Mouse (Mus musculus) hindbrain, embryonic 10.5 days (tissue): ENCODE measurements at regions not wholly inside any gene's neighbourhood (a gene's known extent, or its start where the extent isn't known, plus 50 kb on each side); places are given as distances from the start of the nearest gene placed in this dataset.
"Not testable (repeated sequence)": the region's sequence is repeated elsewhere in the genome, so short reads cannot be mapped to it uniquely, and the experiment has no call there.

Experiments used
- DNase-seq: peaks from one replicate; pipeline ENCODE4 v3.0.0-alpha.2; 2017; ENCODE audit warnings: low spot score
- H3K27ac ChIP-seq: fragments of 300-500 bp; sonication (generic); 2 replicates; pipeline ENCODE4 v1.5.1; 2016; ENCODE audit warnings: mild to moderate bottlenecking, moderate library complexity
- H3K27me3 ChIP-seq: fragments of 300-500 bp; sonication (generic); 2 replicates; pipeline ENCODE4 v1.6.1; 2016; ENCODE audit warnings: mild to moderate bottlenecking; ENCODE audit not compliant: poor library complexity, insufficient read depth, severe bottlenecking
- H3K36me3 ChIP-seq: fragments of 300-500 bp; sonication (generic); 2 replicates; pipeline ENCODE4 v1.6.1; 2016; ENCODE audit warnings: mild to moderate bottlenecking, moderate library complexity
- H3K4me1 ChIP-seq: fragments of 300-500 bp; sonication (generic); replicated peaks from 2 replicates; pipeline ENCODE4 v1.6.1; 2016; ENCODE audit warnings: mild to moderate bottlenecking
- H3K4me3 ChIP-seq: fragments of 300-500 bp; sonication (generic); 2 replicates; pipeline ENCODE4 v1.5.1; 2016; ENCODE audit warnings: mild to moderate bottlenecking, moderate library complexity
- H3K9me3 ChIP-seq: fragments of 300-500 bp; sonication (generic); 2 replicates; pipeline ENCODE4 v1.6.1; 2016; ENCODE audit warnings: mild to moderate bottlenecking, moderate library complexity
- WGBS: fragments of 180-500 bp; shearing (Covaris S2); methylation state at CpG from one replicate; pipeline ENCODE4 v1.1.7; 2016; 5-methylcytosine and 5-hydroxymethylcytosine counted together

- no peaks in the 10 kb centered on the region for H3K27me3 ChIP-seq
- no peaks in the 10 kb centered on the region for H3K9me3 ChIP-seq
- H3K36me3 ChIP-seq = no peaks in the 10 kb centered on the region
- no peak for DNase-seq
- 88% methylated on average over 6 of the region's 6 CpGs for WGBS
- no peak overlapping the region for H3K27ac ChIP-seq
- no peak overlapping the region for H3K4me3 ChIP-seq
- H3K4me1 ChIP-seq = no peaks in the 10 kb centered on the region
Observed at GRCm38 (mm10) chr14:54021443-54021842, 232.5 kb downstream of the Dad1 start.

- DNase-seq = no peak
- H3K27ac ChIP-seq = no peak overlapping the region
- H3K9me3 ChIP-seq = no peaks in the 10 kb centered on the region
- H3K27me3 ChIP-seq = no peaks in the 10 kb centered on the region
- no peaks in the 10 kb centered on the region for H3K36me3 ChIP-seq
- WGBS = 90% methylated on average over 10 of the region's 10 CpGs
- H3K4me3 ChIP-seq = no peak overlapping the region
- H3K4me1 ChIP-seq = no peaks in the 10 kb centered on the region
Observed at GRCm38 (mm10) chr14:54014628-54015027, 239.3 kb downstream of the Dad1 start.

DNA sequence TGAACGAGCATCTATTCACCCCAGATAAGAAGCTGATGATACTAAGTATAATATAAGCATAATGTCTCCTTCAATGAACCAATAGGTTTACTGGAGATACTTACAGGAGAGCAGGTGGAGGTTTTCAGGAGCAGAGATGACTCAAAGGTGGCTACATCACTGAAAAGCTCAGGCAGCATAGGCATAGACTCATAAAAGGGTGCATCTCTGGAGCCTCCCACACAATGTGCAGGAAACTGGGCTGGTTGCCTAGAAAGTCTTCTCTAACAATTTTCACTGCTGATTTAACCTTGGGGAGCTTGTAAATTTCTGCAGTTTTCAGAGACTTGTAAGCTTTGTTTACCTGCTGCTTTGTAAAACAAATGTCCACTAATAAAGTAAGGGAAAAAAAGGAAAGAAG lies 251.8 kb downstream of the Dad1 start:
- Histone ChIP-seq H3K4me1 (no peaks in the 10 kb centered on the region), H3K27ac (no peak overlapping the region), H3K36me3 (no peaks in the 10 kb centered on the region), H3K27me3 (no peaks in the 10 kb centered on the region), H3K9me3 (no peaks in the 10 kb centered on the region), H3K4me3 (no peak overlapping the region)
- no peak for DNase-seq
- WGBS = 84% methylated on average over 1 of the region's 1 CpGs

DNA sequence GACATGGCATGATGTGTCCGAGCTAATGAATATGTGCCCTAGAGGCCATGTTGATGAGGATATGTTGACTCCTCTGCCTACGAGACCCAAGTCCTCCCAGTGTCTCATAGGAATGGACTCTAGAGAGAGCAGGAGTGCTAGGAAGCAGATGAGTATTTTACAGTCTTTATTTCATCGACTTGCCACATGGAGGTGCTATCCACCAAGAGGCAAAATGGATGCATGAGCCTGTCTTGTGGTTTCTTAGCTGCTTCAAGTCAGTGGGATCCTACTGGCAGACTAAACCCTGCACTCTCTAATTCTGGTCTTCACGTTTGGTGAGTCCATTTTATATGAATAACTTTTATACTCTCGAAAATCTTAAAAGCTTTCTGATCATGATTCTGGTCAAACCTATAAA lies 253.4 kb downstream of the Dad1 start:
- Histone ChIP-seq H3K4me3 (no peak overlapping the region), H3K4me1 (no peaks in the 10 kb centered on the region), H3K27ac (no peak overlapping the region), H3K36me3 (no peaks in the 10 kb centered on the region), H3K9me3 (no peaks in the 10 kb centered on the region), H3K27me3 (no peaks in the 10 kb centered on the region)
- 79% methylated on average over 5 of the region's 5 CpGs for WGBS
- DNase-seq = no peak

- no peak for DNase-seq
- 71% methylated on average over 2 of the region's 2 CpGs for WGBS
- Histone ChIP-seq H3K9me3 (no peaks in the 10 kb centered on the region), H3K36me3 (no peaks in the 10 kb centered on the region), H3K4me3 (no peak overlapping the region), H3K27me3 (no peaks in the 10 kb centered on the region), H3K27ac (no peak overlapping the region), H3K4me1 (peaks cover 14% of the 10 kb centered on the region)
Observed at GRCm38 (mm10) chr14:53993427-53993826, 260.5 kb downstream of the Dad1 start.

DNA sequence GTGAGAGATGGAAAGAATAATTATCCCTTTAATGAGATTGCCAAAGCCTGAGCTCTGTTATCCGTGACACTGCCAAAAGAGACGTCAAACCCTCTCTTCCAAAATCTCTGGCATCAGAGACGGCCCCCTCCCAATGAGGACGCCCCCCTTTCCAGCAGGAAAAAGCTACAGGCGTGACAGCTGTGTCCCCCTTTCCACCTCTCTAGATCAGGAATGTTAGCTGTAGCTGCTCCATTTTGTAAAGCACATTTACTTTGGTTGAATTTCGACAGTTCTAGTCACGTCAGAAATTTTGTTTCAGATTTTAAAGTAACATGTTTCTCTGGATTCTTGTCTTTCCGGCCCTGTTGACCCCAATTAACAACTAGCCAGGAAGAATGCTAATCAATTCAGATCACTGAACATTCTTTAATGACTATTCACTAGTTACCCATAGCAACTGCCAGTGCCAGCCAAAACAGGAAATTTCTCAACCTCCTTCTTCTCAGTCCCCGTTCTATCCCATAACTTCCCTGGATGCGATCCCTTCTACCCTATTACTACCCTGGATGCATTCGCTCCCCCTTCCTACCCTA lies 261.1 kb downstream of the Dad1 start:
- Histone ChIP-seq H3K36me3 (no peaks in the 10 kb centered on the region), H3K27ac (no peak overlapping the region), H3K4me1 (peaks cover 14% of the 10 kb centered on the region), H3K4me3 (no peak overlapping the region), H3K9me3 (no peaks in the 10 kb centered on the region), H3K27me3 (no peaks in the 10 kb centered on the region)
- WGBS = 47% methylated on average over 11 of the region's 11 CpGs
- DNase-seq = no peak

- no peak for DNase-seq
- no peak overlapping the region for H3K4me3 ChIP-seq
- H3K9me3 ChIP-seq = no peaks in the 10 kb centered on the region
- H3K36me3 ChIP-seq = no peaks in the 10 kb centered on the region
- WGBS = 40% methylated on average over 4 of the region's 4 CpGs
- H3K27ac ChIP-seq = no peak overlapping the region
- H3K27me3 ChIP-seq = no peaks in the 10 kb centered on the region
- peaks cover 14% of the 10 kb centered on the region for H3K4me1 ChIP-seq
Observed at GRCm38 (mm10) chr14:53991390-53991789, 262.5 kb downstream of the Dad1 start.

- no peaks in the 10 kb centered on the region for H3K4me1 ChIP-seq
- no peaks in the 10 kb centered on the region for H3K27me3 ChIP-seq
- no peak overlapping the region for H3K27ac ChIP-seq
- no peaks in the 10 kb centered on the region for H3K36me3 ChIP-seq
- 82% methylated on average over 5 of the region's 5 CpGs for WGBS
- H3K9me3 ChIP-seq = no peaks in the 10 kb centered on the region
- no peak for DNase-seq
- H3K4me3 ChIP-seq = no peak overlapping the region
Observed at GRCm38 (mm10) chr14:53980771-53981170, 273.1 kb downstream of the Dad1 start.

DNA sequence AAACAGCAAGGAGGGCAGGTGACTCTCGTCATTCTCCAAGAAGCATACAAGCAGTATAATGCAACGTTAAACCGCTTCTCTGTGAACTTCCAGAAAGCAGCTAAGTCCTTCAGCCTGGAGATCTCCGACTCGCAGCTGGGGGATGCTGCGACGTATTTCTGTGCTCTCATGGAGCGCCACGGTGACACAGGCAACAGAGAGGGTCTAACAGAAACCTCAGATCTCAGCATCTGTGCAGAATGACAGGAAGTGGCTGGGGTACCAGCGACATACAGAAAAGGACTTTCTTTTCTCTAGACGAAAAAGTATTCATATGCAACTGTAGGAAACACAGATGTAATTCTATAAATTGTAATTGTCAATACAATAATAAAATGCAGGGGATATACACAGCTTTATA lies 292.5 kb downstream of the Dad1 start:
- not testable (repeated sequence) for H3K36me3 ChIP-seq, H3K4me3 ChIP-seq, H3K27me3 ChIP-seq, DNase-seq, H3K4me1 ChIP-seq, H3K9me3 ChIP-seq, H3K27ac ChIP-seq
- WGBS = 86% methylated on average over 10 of the region's 11 CpGs

- no peak overlapping the region for H3K27ac ChIP-seq
- no peaks in the 10 kb centered on the region for H3K9me3 ChIP-seq
- no peaks in the 10 kb centered on the region for H3K27me3 ChIP-seq
- H3K4me1 ChIP-seq = no peaks in the 10 kb centered on the region
- H3K36me3 ChIP-seq = no peaks in the 10 kb centered on the region
- DNase-seq = no peak
- WGBS = 82% methylated on average over 7 of the region's 7 CpGs
- no peak overlapping the region for H3K4me3 ChIP-seq
Observed at GRCm38 (mm10) chr14:53960779-53961178, 293.1 kb downstream of the Dad1 start.

GRCm38 (mm10) chr14:53935791-53936231 lies 318.1 kb downstream of the Dad1 start:
- H3K4me3 ChIP-seq, H3K4me1 ChIP-seq, H3K36me3 ChIP-seq, H3K27me3 ChIP-seq, H3K9me3 ChIP-seq, DNase-seq, H3K27ac ChIP-seq: not testable (repeated sequence)
- WGBS = 93% methylated on average over 29 of the region's 29 CpGs

GRCm38 (mm10) chr14:53935336-53935735 lies 318.6 kb downstream of the Dad1 start:
- not testable (repeated sequence) for H3K9me3 ChIP-seq, H3K36me3 ChIP-seq, DNase-seq, H3K4me1 ChIP-seq, H3K27ac ChIP-seq, H3K27me3 ChIP-seq, H3K4me3 ChIP-seq
- WGBS = 93% methylated on average over 10 of the region's 13 CpGs

GRCm38 (mm10) chr14:53910871-53911270 lies 343.0 kb downstream of the Dad1 start:
- no peaks in the 10 kb centered on the region for H3K27me3 ChIP-seq
- no peaks in the 10 kb centered on the region for H3K4me1 ChIP-seq
- no peak overlapping the region for H3K27ac ChIP-seq
- H3K36me3 ChIP-seq = no peaks in the 10 kb centered on the region
- DNase-seq = no peak
- 69% methylated on average over 1 of the region's 1 CpGs for WGBS
- no peak overlapping the region for H3K4me3 ChIP-seq
- no peaks in the 10 kb centered on the region for H3K9me3 ChIP-seq

GRCm38 (mm10) chr14:53904578-53904977 lies 349.3 kb downstream of the Dad1 start:
- no peaks in the 10 kb centered on the region for H3K9me3 ChIP-seq
- 66% methylated on average over 3 of the region's 3 CpGs for WGBS
- no peaks in the 10 kb centered on the region for H3K36me3 ChIP-seq
- no peak for DNase-seq
- no peak overlapping the region for H3K4me3 ChIP-seq
- H3K4me1 ChIP-seq = no peaks in the 10 kb centered on the region
- no peak overlapping the region for H3K27ac ChIP-seq
- H3K27me3 ChIP-seq = no peaks in the 10 kb centered on the region
